7 mouse cellular contexts compared by ENCODE assay signal in the genomic region with DNA sequence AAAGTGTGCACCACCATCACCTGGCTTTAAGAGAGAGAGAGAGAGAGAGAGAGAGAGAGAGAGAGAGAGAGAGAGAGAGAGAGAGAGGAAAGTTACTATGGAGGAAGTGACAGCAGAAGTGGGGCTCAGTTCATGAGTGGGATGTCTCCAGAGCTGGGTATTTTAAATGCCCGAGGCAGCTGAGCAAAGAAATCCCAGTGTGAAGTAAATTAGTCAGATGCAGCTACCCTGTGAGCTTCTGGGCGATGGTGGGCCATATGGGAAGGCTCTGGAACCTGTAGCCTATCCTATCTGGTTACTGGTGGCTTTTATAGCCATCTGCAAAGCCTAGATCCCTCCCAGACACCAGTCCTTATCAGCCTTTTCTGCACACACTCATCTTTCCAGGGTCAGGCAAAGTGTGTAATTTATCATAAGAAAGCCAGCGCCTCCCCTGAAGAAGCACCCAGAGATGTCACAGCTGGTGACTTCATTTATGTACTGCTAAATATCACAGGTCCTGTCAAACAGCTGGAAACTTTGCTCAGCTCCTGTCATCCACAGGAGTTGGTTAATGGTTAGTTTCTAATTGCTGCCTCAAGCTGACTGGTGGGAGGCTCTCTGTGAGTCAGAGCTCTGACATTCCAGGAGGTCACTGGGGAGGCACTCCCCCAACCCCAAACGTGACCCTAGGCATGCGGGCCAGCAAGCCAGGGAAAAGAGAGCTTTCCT.
DNase-seq lines count a peak whose midpoint lies in the region; ATAC-seq and TF ChIP-seq lines count a peak whose summit lies in the region.

No protein-coding gene starts in this region.

- ATAC-seq in erythroblast, adult 5-6 weeks (replicated peaks; ENCODE audit: low FRiP score, poor library complexity, severe bottlenecking), result peak; percentile 20; the same call in 1 of the 2 replicates
- ATAC-seq in liver, embryonic 16.5 days (ENCODE audit: low read depth), result peak; percentile 72
- ATAC-seq in stomach, embryonic 16.5 days (ENCODE audit: insufficient read depth, low FRiP score), result peak; percentile 54
- no peak for ATAC-seq in hindbrain, embryonic 16.5 days

- H3K27me3 ChIP-seq in liver, embryonic 16.5 days (ENCODE audit: control insufficient read depth, insufficient read depth, low read depth, low read length), result no peaks in the 10 kb centered on the region
- H3K27me3 ChIP-seq in stomach, embryonic 16.5 days (ENCODE audit: control insufficient read depth, insufficient read depth, low read length), result no peaks in the 10 kb centered on the region
- H3K27me3 ChIP-seq in hindbrain, embryonic 16.5 days (replicated peaks; ENCODE audit: control insufficient read depth, insufficient read depth, low read length), result no peaks in the 10 kb centered on the region

- peak; percentile 21 for DNase-seq in adrenal gland, adult 8-10 months
- peak; percentile 46 to 49 for DNase-seq in heart, postnatal 36 days
- DNase-seq in left cerebral cortex, adult 2 months (ENCODE audit: extremely low spot score in 1 of 2, low spot score in 2 of 2), result no peak

- no peak for TF ChIP-seq CTCF in left cerebral cortex, adult 2 months (IDR thresholded peaks at IDR 0.05)

- WGBS in liver, embryonic 16.5 days (ENCODE audit: insufficient replicate concordance), result 24% methylated on average over 5 of the region's 5 CpGs
- whole genome bisulfite sequencing in stomach, embryonic 16.5 days, result 13% methylated on average over 5 of the region's 5 CpGs
- 25% methylated on average over 5 of the region's 5 CpGs for WGBS in hindbrain, embryonic 16.5 days

- H3K4me3 ChIP-seq in liver, embryonic 16.5 days (ENCODE audit: low read depth, low read length), result no peak overlapping the region
- no peak overlapping the region for H3K4me3 ChIP-seq in stomach, embryonic 16.5 days (replicated peaks; ENCODE audit: low read length)
- no peak overlapping the region for H3K4me3 ChIP-seq in left cerebral cortex, adult 2 months
- H3K4me3 ChIP-seq in hindbrain, embryonic 16.5 days (ENCODE audit: low read length), result no peak overlapping the region

- H3K4me1 ChIP-seq in liver, embryonic 16.5 days (ENCODE audit: control insufficient read depth, low read depth, low read length), result peaks cover 9% of the 10 kb centered on the region
- peaks cover 15% of the 10 kb centered on the region; the same call in 1 of the 2 replicates for H3K4me1 ChIP-seq in stomach, embryonic 16.5 days (ENCODE audit: control insufficient read depth, insufficient read depth, low read length)
- H3K4me1 ChIP-seq in hindbrain, embryonic 16.5 days (ENCODE audit: control insufficient read depth, insufficient read depth, low read depth, low read length), result no peaks in the 10 kb centered on the region

- no peaks in the 10 kb centered on the region for H3K9me3 ChIP-seq in liver, embryonic 16.5 days (replicated peaks; ENCODE audit: control insufficient read depth, low read length)
- H3K9me3 ChIP-seq in stomach, embryonic 16.5 days (replicated peaks; ENCODE audit: control insufficient read depth, low read length), result no peaks in the 10 kb centered on the region
- no peaks in the 10 kb centered on the region for H3K9me3 ChIP-seq in hindbrain, embryonic 16.5 days (ENCODE audit: control insufficient read depth, low read length)

- H3K36me3 ChIP-seq in liver, embryonic 16.5 days (ENCODE audit: control insufficient read depth, insufficient read depth), result no peaks in the 10 kb centered on the region
- no peaks in the 10 kb centered on the region for H3K36me3 ChIP-seq in stomach, embryonic 16.5 days (ENCODE audit: control insufficient read depth, insufficient read depth, low read length)
- no peaks in the 10 kb centered on the region for H3K36me3 ChIP-seq in hindbrain, embryonic 16.5 days (ENCODE audit: control insufficient read depth, insufficient read depth, low read length)

- H3K9ac ChIP-seq in liver, embryonic 16.5 days (ENCODE audit: low read depth, low read length), result no peak overlapping the region
- H3K9ac ChIP-seq in stomach, embryonic 16.5 days (ENCODE audit: low read length), result no peak overlapping the region
- no peak overlapping the region for H3K9ac ChIP-seq in hindbrain, embryonic 16.5 days (ENCODE audit: low read depth, low read length)

- H3K27ac ChIP-seq in liver, embryonic 16.5 days (ENCODE audit: low read length), result no peak overlapping the region
- H3K27ac ChIP-seq in stomach, embryonic 16.5 days (ENCODE audit: low read length), result peak overlapping the region; percentile 64
- no peak overlapping the region for H3K27ac ChIP-seq in left cerebral cortex, adult 2 months
- H3K27ac ChIP-seq in hindbrain, embryonic 16.5 days (ENCODE audit: low read depth, low read length), result no peak overlapping the region

- intact Hi-C loops in heart, postnatal 36 days (cut with DNase I), result loop anchor here (5.0 kb wide), 1 partner anchor 48 kb away; no protein-coding TSS in a partner anchor
- intact Hi-C loops in left cerebral cortex, adult 2 months (cut with DNase I), result loop anchor here (2.0 kb wide), 2 partner anchors 79 to 105 kb away; no protein-coding TSS in a partner anchor

- H3K4me2 ChIP-seq in liver, embryonic 16.5 days (ENCODE audit: low read depth, low read length), result no peak overlapping the region
- no peak overlapping the region for H3K4me2 ChIP-seq in stomach, embryonic 16.5 days (ENCODE audit: low read depth, low read length)
- no peak overlapping the region for H3K4me2 ChIP-seq in hindbrain, embryonic 16.5 days (ENCODE audit: low read length)

Comparison
In these comparisons a context has a peak if more than half of its experiments do, and no peak if none do; other contexts are left out.
1. DNase-seq: peak in adrenal gland, adult 8-10 months (single experiment) and heart, postnatal 36 days (2 of 2); none in left cerebral cortex, adult 2 months (0 of 2).